Mouse (Mus musculus) cerebellum, adult 18-20 months (tissue): Measurements from ENCODE around the gene Ppp1r2.

Source experiments
- DNase-seq, 2 experiments: peaks; one replicate each; pipeline ENCODE4 v3.0.0; 2021

Ppp1r2 gene

GRCm38 (mm10) chr16:31233167-31233498 is 41.9 kb downstream of the Ppp1r2 start:
- no peak for DNase-seq

- no peak for DNase-seq
Measured at GRCm38 (mm10) chr16:31232491-31233166, 42.4 kb downstream of the Ppp1r2 start.

GRCm38 (mm10) chr16:31231591-31231990 is 43.5 kb downstream of the Ppp1r2 start:
- DNase-seq: no peak

- DNase-seq: no peak
Measured at GRCm38 (mm10) chr16:31227746-31228145, 47.3 kb downstream of the Ppp1r2 start.

GRCm38 (mm10) chr16:31215271-31215670 is 59.8 kb downstream of the Ppp1r2 start:
- no peak for DNase-seq

- DNase-seq: no peak
Measured at GRCm38 (mm10) chr16:31213463-31213862, 61.6 kb downstream of the Ppp1r2 start.

GRCm38 (mm10) chr16:31211503-31211902 is 63.6 kb downstream of the Ppp1r2 start:
- no peak for DNase-seq

- no peak for DNase-seq
Measured at GRCm38 (mm10) chr16:31210453-31210852, 64.6 kb downstream of the Ppp1r2 start.

GRCm38 (mm10) chr16:31209911-31210310 is 65.2 kb downstream of the Ppp1r2 start:
- DNase-seq: no peak

GRCm38 (mm10) chr16:31205726-31206125 is 69.4 kb downstream of the Ppp1r2 start:
- no peak for DNase-seq

GRCm38 (mm10) chr16:31205187-31205586 is 69.9 kb downstream of the Ppp1r2 start:
- DNase-seq: no peak

- no peak for DNase-seq
Measured at GRCm38 (mm10) chr16:31204216-31204615, 70.9 kb downstream of the Ppp1r2 start.

GRCm38 (mm10) chr16:31201704-31202103 is 73.4 kb downstream of the Ppp1r2 start:
- no peak for DNase-seq
